Mouse (Mus musculus): ENCODE measurements around the gene Fbxo3.
"Not testable (repeated sequence)": the region's sequence is repeated elsewhere in the genome, so short reads cannot be mapped to it uniquely, and the experiment has no call there.

GRCm38 (mm10) chr2:104081436-104082050, 54.0 kb downstream of the Fbxo3 start:
- not testable (repeated sequence) for TF ChIP-seq POLR2A (IDR thresholded peaks at IDR 0.05; ENCODE audit: borderline replicate concordance, control insufficient read depth, low read depth, low read length); CTCF (IDR thresholded peaks at IDR 0.05; ENCODE audit: control insufficient read depth, insufficient read depth, low read length)

Measured in bone marrow, adult 2 months (tissue).